Mouse (Mus musculus) fibroblast of lung, adult 2 months (primary cell): ENCODE results near the gene Krt19.

ENCODE experiments used
- DNase-seq: peaks from one replicate; pipeline ENCODE4 v3.0.0-alpha.2; 2011; ENCODE audit warnings: low read depth

The Krt19 gene

GRCm38 (mm10) chr11:100137693-100138092, 10.8 kb downstream of the Krt19 start:
- no peak for DNase-seq

DNA sequence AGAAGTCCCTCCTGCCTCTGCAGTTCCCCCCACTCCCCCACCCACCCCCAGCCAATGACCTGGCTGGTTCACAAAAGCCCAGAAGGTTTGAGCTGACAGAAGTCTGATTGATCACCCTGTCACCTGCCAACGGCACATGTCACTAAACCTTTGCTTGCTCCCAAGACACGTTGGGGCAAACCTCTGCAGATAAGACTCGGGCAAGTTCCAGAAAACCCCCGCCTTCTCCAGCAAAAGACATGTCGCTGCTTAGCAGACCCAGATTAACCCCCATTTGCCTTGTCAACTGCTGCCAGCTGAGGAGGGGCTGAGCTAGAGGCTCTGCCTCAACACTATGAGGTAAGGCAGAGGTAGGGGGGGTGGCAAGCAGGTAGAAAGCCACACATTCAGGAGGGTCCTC, 11.9 kb downstream of the Krt19 start:
- no peak for DNase-seq

DNA sequence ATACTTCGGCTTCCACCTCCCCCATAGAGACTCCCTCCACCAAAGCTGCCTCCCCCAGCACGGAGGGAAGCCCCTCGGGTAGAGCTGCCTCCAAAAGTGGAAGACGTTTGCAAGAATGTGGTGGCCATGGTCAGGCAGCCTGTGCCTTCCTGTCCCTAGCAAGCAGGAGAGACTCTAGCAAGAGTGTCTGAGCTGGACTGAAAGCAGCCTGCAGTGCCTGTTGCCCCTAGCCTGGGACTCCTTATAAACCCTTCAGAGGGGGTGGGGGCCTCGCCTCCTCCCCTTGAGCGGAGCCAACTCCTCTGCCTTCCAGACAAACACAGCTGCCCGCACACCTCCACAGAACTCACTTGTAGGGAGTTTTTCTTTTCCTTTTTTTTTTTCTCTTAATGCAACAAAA, 12.7 kb downstream of the Krt19 start, which contains the start of gene Krt15:
Gene Krt15, minus strand, starts transcription at position 198 of the 400 bp plus-strand sequence.
- DNase-seq = no peak

DNA sequence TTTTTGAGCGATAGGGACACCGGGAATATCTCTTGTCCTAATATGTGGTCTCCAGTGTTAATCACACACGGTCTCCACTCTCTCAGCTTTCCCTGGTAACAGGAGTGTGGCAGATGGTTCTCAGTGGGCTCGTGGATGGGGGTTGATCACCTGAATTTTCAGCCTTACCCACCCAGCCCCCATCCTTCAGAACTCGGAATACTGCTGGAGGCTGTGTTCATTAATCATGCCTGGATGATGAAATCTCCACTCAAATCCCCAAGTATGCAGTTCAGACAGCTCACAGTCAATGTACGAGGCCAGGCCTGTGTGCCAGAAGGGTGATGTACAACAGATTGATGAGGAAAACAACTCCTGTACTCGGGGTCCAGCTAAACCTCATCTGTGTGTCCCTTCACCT, 23.6 kb downstream of the Krt19 start:
- DNase-seq = no peak

DNA sequence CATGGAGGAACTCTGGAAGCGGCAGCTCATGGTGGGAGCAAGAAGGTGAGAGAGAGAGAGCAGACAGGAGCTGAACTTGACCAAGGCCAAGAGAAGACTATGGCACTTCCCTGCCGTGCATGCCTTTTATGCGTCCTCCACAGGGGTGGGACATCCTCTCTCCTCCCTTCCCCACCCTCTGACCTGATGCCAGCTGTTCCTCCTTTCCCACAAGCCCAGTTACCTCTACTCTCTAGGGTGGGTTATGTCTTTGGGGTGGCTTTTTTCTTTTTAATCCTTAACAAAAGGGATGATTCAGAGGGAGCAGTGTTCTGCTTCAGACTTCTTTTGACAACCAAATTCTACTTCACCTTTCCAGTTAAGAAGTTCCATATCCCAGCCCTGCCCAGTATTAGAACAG, 27.0 kb downstream of the Krt19 start, which contains the start of gene Krt13:
Gene Krt13, minus strand, starts transcription at position 101 of the 400 bp plus-strand sequence.
- DNase-seq = no peak

GRCm38 (mm10) chr11:100120331-100120730, 28.1 kb downstream of the Krt19 start:
- DNase-seq = peak; percentile 27

DNA sequence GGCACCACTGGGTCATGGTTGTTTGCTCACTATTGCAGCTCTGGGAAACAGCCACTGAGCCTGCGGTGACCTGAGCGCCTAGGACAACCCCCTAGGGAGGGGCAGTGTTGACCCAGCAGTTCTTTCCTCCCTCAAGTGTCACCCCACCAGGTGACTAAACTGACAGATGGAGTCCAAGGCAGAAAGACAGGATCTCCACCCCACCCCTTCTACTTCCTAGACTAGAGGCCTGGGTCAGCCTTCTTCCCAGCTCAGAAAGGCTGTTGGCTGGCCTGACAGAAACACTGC, 34.8 kb downstream of the Krt19 start:
- no peak for DNase-seq

GRCm38 (mm10) chr11:100112935-100113741, 35.3 kb downstream of the Krt19 start:
- no peak for DNase-seq

GRCm38 (mm10) chr11:100105576-100106122, 42.8 kb downstream of the Krt19 start, which contains the start of gene Krt36:
Gene Krt36 (minus strand): TSS chr11:100105626.
- DNase-seq = no peak

DNA sequence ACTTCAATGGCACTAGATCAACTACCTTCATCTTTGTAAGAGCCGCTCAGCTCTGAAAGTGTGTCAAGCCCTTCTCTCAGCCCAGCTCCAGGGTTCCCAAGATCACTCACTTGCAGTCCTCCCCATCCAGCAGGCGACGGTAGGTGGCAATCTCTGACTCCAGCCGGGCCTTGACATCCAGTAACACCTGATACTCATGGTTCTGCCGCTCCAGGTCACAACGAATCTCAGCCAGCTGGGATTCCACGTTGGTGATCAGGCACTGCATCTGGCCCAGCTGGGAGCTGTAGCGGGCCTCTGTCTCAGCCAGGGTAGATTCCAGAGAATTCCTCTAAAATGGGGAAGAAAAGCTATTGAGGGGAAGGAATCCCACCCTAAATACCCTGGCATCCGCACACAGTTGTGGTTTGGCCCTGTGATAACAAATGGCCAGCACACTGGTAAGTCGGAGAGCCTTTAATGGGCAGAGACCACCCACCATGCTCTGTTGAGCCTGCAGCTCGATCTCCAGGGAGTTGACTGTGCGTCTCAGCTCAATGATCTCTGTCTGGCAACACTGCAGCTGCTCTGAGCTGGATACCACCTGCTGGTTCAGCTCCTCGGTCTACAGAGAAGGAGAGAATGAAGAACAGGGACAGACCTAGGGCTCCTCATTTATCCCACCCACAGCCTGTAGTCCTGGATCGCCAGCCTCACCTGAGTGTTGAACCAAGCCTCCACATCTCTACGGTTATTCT, 45.6 kb downstream of the Krt19 start:
- DNase-seq = no peak

DNA sequence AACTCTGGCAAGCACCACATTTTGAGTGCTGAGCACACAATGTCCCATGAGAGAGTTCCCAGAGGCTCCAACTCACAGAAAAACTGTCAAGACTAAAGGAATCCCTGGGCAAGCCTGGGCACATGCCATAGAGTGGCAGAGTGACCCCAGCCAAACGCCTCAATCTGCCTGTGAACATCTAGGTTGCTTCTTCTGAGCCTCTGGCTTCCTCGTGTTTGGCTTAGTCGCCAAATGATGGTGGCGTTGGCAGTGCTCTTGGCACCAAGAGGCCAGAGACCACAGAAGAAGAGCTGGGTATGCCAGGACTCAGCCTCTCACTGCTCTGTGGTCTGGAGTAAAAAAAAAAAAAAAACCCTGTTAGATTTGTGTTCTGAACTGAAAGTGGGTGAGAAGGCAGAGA, 48.1 kb downstream of the Krt19 start:
- DNase-seq = no peak

GRCm38 (mm10) chr11:100097819-100098218, 50.6 kb downstream of the Krt19 start:
- no peak for DNase-seq

DNA sequence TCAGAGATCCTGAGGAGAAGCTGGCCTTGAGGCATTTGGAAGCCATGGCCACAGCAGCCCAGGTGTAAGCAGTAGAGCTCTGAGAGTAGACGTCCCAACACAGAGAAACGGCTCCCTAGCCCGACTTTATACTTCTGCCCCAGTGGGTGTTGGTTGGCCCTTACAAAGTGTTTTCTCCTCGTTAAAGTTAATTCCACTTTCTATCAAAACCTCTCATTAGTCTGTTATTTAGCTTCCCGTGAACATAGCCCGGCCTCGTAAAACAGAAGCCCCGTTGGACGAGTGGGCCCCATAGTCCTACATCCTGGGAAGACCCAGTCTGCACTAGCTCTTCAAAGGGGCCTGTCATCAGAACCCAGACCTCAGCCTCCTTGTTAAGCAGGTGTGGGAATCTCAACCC, 52.3 kb downstream of the Krt19 start, which contains the start of gene Krt35:
Gene Krt35, minus strand, starts transcription at position 101 of the 400 bp plus-strand sequence.
- no peak for DNase-seq
